8 mouse cellular contexts compared by ENCODE assay signal in the genomic region with DNA sequence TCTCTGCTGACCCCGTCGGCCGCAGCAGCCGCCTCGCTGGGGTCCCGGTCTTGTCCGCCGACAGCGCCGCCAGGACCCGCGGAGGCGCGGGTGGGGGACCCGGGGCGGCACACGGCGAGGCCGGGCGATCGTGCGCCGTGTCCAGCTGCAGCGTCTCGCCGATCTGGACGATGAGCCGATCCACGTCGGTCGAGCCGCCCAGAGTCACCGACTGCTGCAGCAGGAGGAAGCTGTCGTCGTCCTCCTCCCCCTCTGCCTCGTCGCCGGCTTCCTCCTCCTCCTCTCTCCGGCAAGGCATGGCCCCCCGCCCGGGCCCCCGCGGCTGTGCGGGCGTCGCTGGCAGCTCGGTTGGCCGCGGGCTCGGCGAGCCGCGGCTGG. TPM values are rescaled to one million over a fixed set of nuclear protein-coding genes. Genes with fewer than 3 reads are reported as not detected.
A peak's percentile ranks its signal among the peaks of the same experiment; 100 is the strongest.
DNase-seq lines count a peak whose midpoint lies in the region; ATAC-seq and TF ChIP-seq lines count a peak whose summit lies in the region.
"Not testable (repeated sequence)": the region's sequence is repeated elsewhere in the genome, so short reads cannot be mapped to it uniquely, and the experiment has no call there.

No protein-coding gene starts in this region.

- not testable (repeated sequence) for TF ChIP-seq CTCF in hindbrain, postnatal 0 days (IDR thresholded peaks at IDR 0.05; ENCODE audit: low read depth); olfactory bulb, adult 2 months (IDR thresholded peaks at IDR 0.05; ENCODE audit: insufficient read depth, low read depth, low read length)

- H3K36me3 ChIP-seq in embryonic facial prominence, embryonic 13.5 days; hindbrain, postnatal 0 days (ENCODE audit: insufficient read depth, low read length); limb, embryonic 13.5 days: not testable (repeated sequence)

- peak overlapping the region; percentile 81 for H3K9ac ChIP-seq in embryonic facial prominence, embryonic 13.5 days
- H3K9ac ChIP-seq in hindbrain, postnatal 0 days (replicated peaks; ENCODE audit: low read length): peak overlapping the region; percentile 80
- peak overlapping the region; percentile 76 for H3K9ac ChIP-seq in limb, embryonic 13.5 days

- peak; percentile 48 for ATAC-seq in activated CD4-positive, CD25-positive, alpha-beta regulatory T cell, adult 4 months
- ATAC-seq in embryonic facial prominence, embryonic 13.5 days (ENCODE audit: insufficient number of reproducible peaks, insufficient read depth, low FRiP score, low TSS enrichment, low read depth): peak; percentile 45
- ATAC-seq in granulocyte monocyte progenitor cell, adult 5-6 weeks (replicated peaks; ENCODE audit: poor library complexity, severe bottlenecking): peak; percentile 28
- ATAC-seq in hindbrain, postnatal 0 days: peak; percentile 58
- ATAC-seq in limb, embryonic 13.5 days (ENCODE audit: low FRiP score, low read depth): not testable (repeated sequence)
- peak; percentile 42 for ATAC-seq in megakaryocyte, adult 5-6 weeks (ENCODE audit: poor library complexity, severe bottlenecking)

- DNase-seq in hindbrain, postnatal 0 days (ENCODE audit: low spot score): peak; percentile 69
- DNase-seq in urinary bladder, postnatal 14 days (ENCODE audit: low spot score): peak; percentile 35

- 0% methylated on average over 53 of the region's 53 CpGs for WGBS in embryonic facial prominence, embryonic 13.5 days
- WGBS in hindbrain, postnatal 0 days: 1% methylated on average over 47 of the region's 53 CpGs
- WGBS in limb, embryonic 13.5 days: under 1% methylated on average over 53 of the region's 53 CpGs
- under 1% methylated on average over 53 of the region's 53 CpGs for WGBS in olfactory bulb, adult 2 months

- peak overlapping the region; percentile 85 for H3K27ac ChIP-seq in embryonic facial prominence, embryonic 13.5 days
- peak overlapping the region; percentile 93 for H3K27ac ChIP-seq in hindbrain, postnatal 0 days
- peak overlapping the region; percentile 48; the same call in 1 of the 2 replicates for H3K27ac ChIP-seq in limb, embryonic 13.5 days
- H3K27ac ChIP-seq in olfactory bulb, adult 2 months (ENCODE audit: insufficient read depth, low read depth, low read length): peak overlapping the region; percentile 59

- H3K4me2 ChIP-seq in embryonic facial prominence, embryonic 13.5 days: peak overlapping the region; percentile 98
- H3K4me2 ChIP-seq in hindbrain, postnatal 0 days (ENCODE audit: low read depth, low read length): peak overlapping the region; percentile 94
- H3K4me2 ChIP-seq in limb, embryonic 13.5 days (replicated peaks): peak overlapping the region; percentile 99

- H3K4me1 ChIP-seq in embryonic facial prominence, embryonic 13.5 days: peaks cover 26% of the 10 kb centered on the region
- H3K4me1 ChIP-seq in hindbrain, postnatal 0 days (ENCODE audit: insufficient read depth, low read length): not testable (repeated sequence)
- peaks cover 30% of the 10 kb centered on the region for H3K4me1 ChIP-seq in limb, embryonic 13.5 days
- H3K4me1 ChIP-seq in olfactory bulb, adult 2 months (ENCODE audit: control insufficient read depth, insufficient read depth, low read length): peaks cover 14% of the 10 kb centered on the region

- H3K4me3 ChIP-seq in embryonic facial prominence, embryonic 13.5 days: peak overlapping the region; percentile 75
- H3K4me3 ChIP-seq in hindbrain, postnatal 0 days (ENCODE audit: low read length): peak overlapping the region; percentile 75
- peak overlapping the region; percentile 79 for H3K4me3 ChIP-seq in limb, embryonic 13.5 days
- H3K4me3 ChIP-seq in olfactory bulb, adult 2 months (ENCODE audit: insufficient read depth, low read depth, low read length): peak overlapping the region; percentile 94

- peaks cover 21% of the 10 kb centered on the region for H3K27me3 ChIP-seq in embryonic facial prominence, embryonic 13.5 days
- not testable (repeated sequence) for H3K27me3 ChIP-seq in hindbrain, postnatal 0 days (ENCODE audit: insufficient read depth, low read length)
- peaks cover 23% of the 10 kb centered on the region for H3K27me3 ChIP-seq in limb, embryonic 13.5 days

- TF ChIP-seq POLR2A in olfactory bulb, adult 2 months (IDR thresholded peaks at IDR 0.05; ENCODE audit: insufficient read depth, low read depth, low read length): not testable (repeated sequence)

- not testable (repeated sequence) for H3K9me3 ChIP-seq in embryonic facial prominence, embryonic 13.5 days; hindbrain, postnatal 0 days (ENCODE audit: low read length); limb, embryonic 13.5 days

RNA-seq across cellular contexts. Expression of a gene that starts 0.3 kb away (rescaled TPM):
- 1 to 10 TPM in 1 of 2 experiments, under 1 TPM in 1; 0.65 to 1.5 TPM for polyA plus RNA-seq in activated CD4-positive, CD25-positive, alpha-beta regulatory T cell, adult 4 months (2017; shearing (Covaris generic))
- 4.9 and 5.3 TPM in 2 replicates for polyA plus RNA-seq in embryonic facial prominence, embryonic 13.5 days (2015; fragmentation: Nextera tagmentation; extraction: Ambion mirVana)
- 18.9 and 20.6 TPM in 2 replicates for total RNA-seq in granulocyte monocyte progenitor cell, adult 5-6 weeks (2014; fragmentation: Nextera tagmentation)
- 25.7 and 33.4 TPM in 2 replicates for total RNA-seq in granulocyte monocyte progenitor cell, adult 5-6 weeks (2017)
- total RNA-seq in hindbrain, postnatal 0 days (2014; rRNA removed): 9.0 and 13.2 TPM in 2 replicates
- 5.8 and 7.3 TPM in 2 replicates for polyA plus RNA-seq in hindbrain, postnatal 0 days (2015; fragmentation: Nextera tagmentation; extraction: Ambion mirVana)
- polyA plus RNA-seq in limb, embryonic 13.5 days (2015; fragmentation: Nextera tagmentation; extraction: Ambion mirVana): 2.8 and 3.1 TPM in 2 replicates
- 7.7 and 9.5 TPM in 2 replicates for total RNA-seq in megakaryocyte, adult 5-6 weeks (2015)
- 9.2 and 9.4 TPM in 2 replicates for total RNA-seq in megakaryocyte, adult 5-6 weeks (2017)
- not detected in 2 replicates for polyA plus RNA-seq in olfactory bulb, adult 2 months (2012; ENCODE audit: insufficient read depth, insufficient read length, low replicate concordance, missing spikeins)

RNA-seq across cellular contexts. Expression of a gene that starts 17.8 kb away (rescaled TPM):
- 10 to 100 TPM; 15.5 to 17.9 TPM for polyA plus RNA-seq in activated CD4-positive, CD25-positive, alpha-beta regulatory T cell, adult 4 months (2017; shearing (Covaris generic))
- polyA plus RNA-seq in embryonic facial prominence, embryonic 13.5 days (2015; fragmentation: Nextera tagmentation; extraction: Ambion mirVana): 6.9 and 7.4 TPM in 2 replicates
- total RNA-seq in granulocyte monocyte progenitor cell, adult 5-6 weeks (2014; fragmentation: Nextera tagmentation): 2.6 and 5.6 TPM in 2 replicates
- total RNA-seq in granulocyte monocyte progenitor cell, adult 5-6 weeks (2017): 10.0 and 11.2 TPM in 2 replicates
- 26.6 and 33.8 TPM in 2 replicates for total RNA-seq in hindbrain, postnatal 0 days (2014; rRNA removed)
- polyA plus RNA-seq in hindbrain, postnatal 0 days (2015; fragmentation: Nextera tagmentation; extraction: Ambion mirVana): 24.4 and 27.0 TPM in 2 replicates
- polyA plus RNA-seq in limb, embryonic 13.5 days (2015; fragmentation: Nextera tagmentation; extraction: Ambion mirVana): 6.0 and 6.1 TPM in 2 replicates
- 5.2 and 6.3 TPM in 2 replicates for total RNA-seq in megakaryocyte, adult 5-6 weeks (2015)
- 6.1 and 6.3 TPM in 2 replicates for total RNA-seq in megakaryocyte, adult 5-6 weeks (2017)
- polyA plus RNA-seq in olfactory bulb, adult 2 months (2012; ENCODE audit: insufficient read depth, insufficient read length, low replicate concordance, missing spikeins): not detected in 2 replicates

RNA-seq across cellular contexts. Expression of a gene that starts 45.8 kb away (rescaled TPM):
- 1 to 10 TPM; 6.7 to 7.1 TPM for polyA plus RNA-seq in activated CD4-positive, CD25-positive, alpha-beta regulatory T cell, adult 4 months (2017; shearing (Covaris generic))
- polyA plus RNA-seq in embryonic facial prominence, embryonic 13.5 days (2015; fragmentation: Nextera tagmentation; extraction: Ambion mirVana): 22.2 and 23.2 TPM in 2 replicates
- total RNA-seq in granulocyte monocyte progenitor cell, adult 5-6 weeks (2014; fragmentation: Nextera tagmentation): 19.8 and 25.9 TPM in 2 replicates
- total RNA-seq in granulocyte monocyte progenitor cell, adult 5-6 weeks (2017): 43.2 and 55.3 TPM in 2 replicates
- total RNA-seq in hindbrain, postnatal 0 days (2014; rRNA removed): 5.4 and 5.5 TPM in 2 replicates
- 3.9 and 4.4 TPM in 2 replicates for polyA plus RNA-seq in hindbrain, postnatal 0 days (2015; fragmentation: Nextera tagmentation; extraction: Ambion mirVana)
- polyA plus RNA-seq in limb, embryonic 13.5 days (2015; fragmentation: Nextera tagmentation; extraction: Ambion mirVana): 21.6 and 23.1 TPM in 2 replicates
- total RNA-seq in megakaryocyte, adult 5-6 weeks (2015): 48.5 and 50.3 TPM in 2 replicates
- 62.7 and 65.3 TPM in 2 replicates for total RNA-seq in megakaryocyte, adult 5-6 weeks (2017)
- not detected in 2 replicates for polyA plus RNA-seq in olfactory bulb, adult 2 months (2012; ENCODE audit: insufficient read depth, insufficient read length, low replicate concordance, missing spikeins)

RNA-seq across cellular contexts. Expression of a gene that starts 48.4 kb away (rescaled TPM):
- polyA plus RNA-seq in activated CD4-positive, CD25-positive, alpha-beta regulatory T cell, adult 4 months (2017; shearing (Covaris generic)): 1 to 10 TPM; 6.9 to 8.8 TPM
- 15.2 and 16.8 TPM in 2 replicates for polyA plus RNA-seq in embryonic facial prominence, embryonic 13.5 days (2015; fragmentation: Nextera tagmentation; extraction: Ambion mirVana)
- 14.8 and 22.3 TPM in 2 replicates for total RNA-seq in granulocyte monocyte progenitor cell, adult 5-6 weeks (2014; fragmentation: Nextera tagmentation)
- total RNA-seq in granulocyte monocyte progenitor cell, adult 5-6 weeks (2017): 18.1 and 20.1 TPM in 2 replicates
- total RNA-seq in hindbrain, postnatal 0 days (2014; rRNA removed): 19.2 and 21.9 TPM in 2 replicates
- 11.9 and 12.3 TPM in 2 replicates for polyA plus RNA-seq in hindbrain, postnatal 0 days (2015; fragmentation: Nextera tagmentation; extraction: Ambion mirVana)
- polyA plus RNA-seq in limb, embryonic 13.5 days (2015; fragmentation: Nextera tagmentation; extraction: Ambion mirVana): 17.4 and 19.6 TPM in 2 replicates
- total RNA-seq in megakaryocyte, adult 5-6 weeks (2015): 2.3 and 3.4 TPM in 2 replicates
- total RNA-seq in megakaryocyte, adult 5-6 weeks (2017): 4.6 and 5.1 TPM in 2 replicates
- polyA plus RNA-seq in olfactory bulb, adult 2 months (2012; ENCODE audit: insufficient read depth, insufficient read length, low replicate concordance, missing spikeins): not detected in 2 replicates
